Mouse (Mus musculus) midbrain, embryonic 13.5 days (tissue): ENCODE measurements at regions not wholly inside any gene's neighbourhood (a gene's known extent, or its start where the extent isn't known, plus 50 kb on each side); places are given as distances from the start of the nearest gene placed in this dataset.
A peak's percentile ranks its signal among the peaks of the same experiment; 100 is the strongest.
"Not testable (repeated sequence)": the region's sequence is repeated elsewhere in the genome, so short reads cannot be mapped to it uniquely, and the experiment has no call there.

Experiments
- ATAC-seq: fragments of 200-750 bp; cut with Nextera tagmentation; 2 replicates; pipeline ENCODE4 v1.8.0; 2017; ENCODE audit warnings: mild to moderate bottlenecking, moderate TSS enrichment, moderate library complexity
- H3K27ac ChIP-seq: fragments of 300-500 bp; sonication (generic); 2 replicates; pipeline ENCODE4 v1.5.1; 2015; ENCODE audit warnings: inconsistent platforms, mild to moderate bottlenecking, moderate library complexity
- H3K27me3 ChIP-seq: fragments of 300-500 bp; sonication (generic); 2 replicates; pipeline ENCODE4 v1.6.1; 2015; ENCODE audit warnings: mild to moderate bottlenecking, inconsistent platforms
- H3K36me3 ChIP-seq: fragments of 300-500 bp; sonication (generic); 2 replicates; pipeline ENCODE4 v1.6.1; 2015; ENCODE audit warnings: mild to moderate bottlenecking, inconsistent platforms
- H3K4me1 ChIP-seq: fragments of 300-500 bp; sonication (generic); replicated peaks from 2 replicates; pipeline ENCODE4 v1.6.1; 2015; ENCODE audit warnings: inconsistent platforms
- H3K4me2 ChIP-seq: fragments of 300-500 bp; sonication (generic); replicated peaks from 2 replicates; pipeline ENCODE4 v1.6.1; 2015; ENCODE audit warnings: moderate library complexity, mild to moderate bottlenecking, inconsistent platforms
- H3K4me3 ChIP-seq: fragments of 300-500 bp; sonication (generic); replicated peaks from 2 replicates; pipeline ENCODE4 v1.5.1; 2015; ENCODE audit warnings: mild to moderate bottlenecking, inconsistent platforms
- H3K9ac ChIP-seq: fragments of 300-500 bp; sonication (generic); replicated peaks from 2 replicates; pipeline ENCODE4 v1.6.1; 2015; ENCODE audit warnings: mild to moderate bottlenecking, inconsistent platforms
- H3K9me3 ChIP-seq: fragments of 300-500 bp; sonication (generic); 2 replicates; pipeline ENCODE4 v1.6.1; 2016; ENCODE audit warnings: mild to moderate bottlenecking, inconsistent platforms
- WGBS: fragments of 180-500 bp; shearing (Covaris S2); methylation state at CpG from one replicate; pipeline ENCODE4 v1.1.7; 2015; 5-methylcytosine and 5-hydroxymethylcytosine counted together

- H3K9ac ChIP-seq, result no peak overlapping the region
- no peaks in the 10 kb centered on the region for H3K27me3 ChIP-seq
- ATAC-seq, result no peak
- no peak overlapping the region for H3K27ac ChIP-seq
- H3K4me1 ChIP-seq, result 0 out of 2 replicates have a peak, but pooled peaks cover 2% of the 10 kb centered on the region
- H3K4me3 ChIP-seq, result no peak overlapping the region
- H3K4me2 ChIP-seq, result no peak overlapping the region
- H3K36me3 ChIP-seq, result no peaks in the 10 kb centered on the region
- H3K9me3 ChIP-seq, result no peaks in the 10 kb centered on the region
These were observed 547.7 kb upstream of the Zfp960 start for GRCm38 (mm10) chr17:16516173-16516572.

GRCm38 (mm10) chr17:16493951-16494350 is 570.0 kb upstream of the Zfp960 start:
- Histone ChIP-seq H3K4me2 (no peak overlapping the region), H3K9me3 (no peaks in the 10 kb centered on the region), H3K4me1 (no peaks in the 10 kb centered on the region), H3K36me3 (no peaks in the 10 kb centered on the region), H3K4me3 (no peak overlapping the region), H3K27ac (no peak overlapping the region), H3K9ac (no peak overlapping the region), H3K27me3 (no peaks in the 10 kb centered on the region)
- WGBS, result 41% methylated on average over 5 of the region's 5 CpGs
- peak; percentile 80 for ATAC-seq

DNA sequence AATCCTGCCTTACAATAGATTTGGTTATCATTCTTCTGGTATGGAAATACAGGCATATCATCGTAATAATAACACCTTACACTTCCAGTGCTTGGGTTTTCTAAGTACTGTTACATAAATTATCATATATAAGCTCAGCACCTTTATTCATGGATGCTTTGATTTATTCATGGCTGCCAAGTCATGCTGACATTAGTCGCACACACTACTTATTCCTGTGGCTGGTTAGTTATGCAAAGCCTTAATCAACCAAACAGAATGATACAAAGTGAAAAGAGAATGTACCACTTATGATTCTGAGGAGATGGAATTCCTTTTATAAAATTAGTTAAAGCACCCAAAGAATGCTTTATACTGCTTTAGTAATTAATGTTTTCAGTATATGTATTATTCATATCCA is 570.4 kb upstream of the Zfp960 start:
- H3K4me2 ChIP-seq, result no peak overlapping the region
- no peak overlapping the region for H3K9ac ChIP-seq
- no peaks in the 10 kb centered on the region for H3K9me3 ChIP-seq
- H3K36me3 ChIP-seq, result no peaks in the 10 kb centered on the region
- H3K4me1 ChIP-seq, result no peaks in the 10 kb centered on the region
- H3K27me3 ChIP-seq, result no peaks in the 10 kb centered on the region
- ATAC-seq, result peak; percentile 90
- 24% methylated on average over 2 of the region's 2 CpGs for WGBS
- H3K4me3 ChIP-seq, result no peak overlapping the region
- no peak overlapping the region for H3K27ac ChIP-seq

- 89% methylated on average over 4 of the region's 4 CpGs for WGBS
- no peaks in the 10 kb centered on the region for H3K4me1 ChIP-seq
- H3K27ac ChIP-seq, result no peak overlapping the region
- no peak overlapping the region for H3K4me2 ChIP-seq
- H3K27me3 ChIP-seq, result no peaks in the 10 kb centered on the region
- no peak overlapping the region for H3K9ac ChIP-seq
- H3K4me3 ChIP-seq, result no peak overlapping the region
- H3K9me3 ChIP-seq, result no peaks in the 10 kb centered on the region
- ATAC-seq, result no peak
- H3K36me3 ChIP-seq, result no peaks in the 10 kb centered on the region
These were observed 571.4 kb upstream of the Zfp960 start for GRCm38 (mm10) chr17:16492551-16492950.

DNA sequence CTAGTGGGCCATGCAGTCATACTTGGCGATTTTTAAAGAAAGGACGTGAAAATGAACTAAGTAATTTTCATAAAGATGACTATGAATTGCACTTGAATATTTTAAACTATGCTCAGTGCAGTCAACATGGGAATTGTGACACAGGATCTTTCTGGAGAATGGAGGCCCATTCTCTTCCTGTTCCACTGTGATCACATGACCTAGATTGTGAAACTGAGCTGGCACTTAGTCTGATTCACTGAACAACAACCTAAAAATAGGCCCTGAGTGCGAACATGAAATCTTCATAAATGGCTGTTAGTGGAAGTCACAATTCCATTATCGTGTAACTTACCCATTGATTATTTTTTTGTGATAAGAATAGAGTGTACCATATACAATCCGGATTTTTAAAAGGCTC is 577.6 kb upstream of the Zfp960 start:
- Histone ChIP-seq H3K4me3 (no peak overlapping the region), H3K36me3 (no peaks in the 10 kb centered on the region), H3K9ac (no peak overlapping the region), H3K27ac (no peak overlapping the region), H3K4me2 (no peak overlapping the region), H3K9me3 (no peaks in the 10 kb centered on the region), H3K27me3 (no peaks in the 10 kb centered on the region), H3K4me1 (no peaks in the 10 kb centered on the region)
- no peak for ATAC-seq
- WGBS, result 88% methylated on average over 5 of the region's 5 CpGs

GRCm38 (mm10) chr17:16483976-16484375 is 579.9 kb upstream of the Zfp960 start:
- no peak overlapping the region for H3K27ac ChIP-seq
- no peak overlapping the region for H3K4me2 ChIP-seq
- 80% methylated on average over 2 of the region's 2 CpGs for whole genome bisulfite sequencing
- H3K9ac ChIP-seq, result no peak overlapping the region
- no peaks in the 10 kb centered on the region for H3K4me1 ChIP-seq
- no peak for ATAC-seq
- H3K36me3 ChIP-seq, result no peaks in the 10 kb centered on the region
- H3K4me3 ChIP-seq, result no peak overlapping the region
- H3K27me3 ChIP-seq, result no peaks in the 10 kb centered on the region
- no peaks in the 10 kb centered on the region for H3K9me3 ChIP-seq

GRCm38 (mm10) chr17:16481722-16482121 is 582.2 kb upstream of the Zfp960 start:
- Histone ChIP-seq H3K4me1 (no peaks in the 10 kb centered on the region), H3K9ac (no peak overlapping the region), H3K36me3 (no peaks in the 10 kb centered on the region), H3K9me3 (no peaks in the 10 kb centered on the region), H3K4me3 (no peak overlapping the region), H3K27me3 (no peaks in the 10 kb centered on the region), H3K27ac (no peak overlapping the region), H3K4me2 (no peak overlapping the region)
- no peak for ATAC-seq
- 91% methylated on average over 3 of the region's 3 CpGs for WGBS

- H3K27ac ChIP-seq, result no peak overlapping the region
- H3K27me3 ChIP-seq, result no peaks in the 10 kb centered on the region
- WGBS, result 67% methylated on average over 1 of the region's 1 CpGs
- H3K4me2 ChIP-seq, result no peak overlapping the region
- no peaks in the 10 kb centered on the region for H3K4me1 ChIP-seq
- ATAC-seq, result no peak
- no peaks in the 10 kb centered on the region for H3K36me3 ChIP-seq
- H3K9me3 ChIP-seq, result no peaks in the 10 kb centered on the region
- no peak overlapping the region for H3K9ac ChIP-seq
- no peak overlapping the region for H3K4me3 ChIP-seq
These were observed 583.3 kb upstream of the Zfp960 start for GRCm38 (mm10) chr17:16480579-16480978.

DNA sequence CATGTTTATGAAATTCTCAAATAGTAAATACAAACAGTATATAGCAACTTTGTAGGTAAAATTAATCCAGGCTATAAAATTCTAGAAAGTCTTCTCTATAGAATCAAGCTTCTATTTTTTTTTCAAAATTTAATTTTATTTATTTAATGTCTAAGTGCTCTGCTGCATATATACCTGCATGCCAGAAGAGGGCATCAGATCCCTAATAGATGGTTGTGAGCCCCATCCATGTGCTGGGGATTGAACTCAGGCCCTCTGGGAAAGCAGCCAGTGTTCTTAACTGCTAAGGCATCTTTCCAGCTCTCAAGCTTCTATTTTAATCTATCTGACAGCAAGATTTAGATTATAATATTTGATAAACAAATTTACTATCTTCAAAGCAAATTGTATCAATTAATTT is 602.7 kb upstream of the Zfp960 start:
- Histone ChIP-seq H3K4me3 (no peak overlapping the region), H3K4me1 (no peaks in the 10 kb centered on the region), H3K4me2 (no peak overlapping the region), H3K36me3 (no peaks in the 10 kb centered on the region), H3K27me3 (no peaks in the 10 kb centered on the region), H3K9me3 (no peaks in the 10 kb centered on the region), H3K27ac (no peak overlapping the region), H3K9ac (no peak overlapping the region)
- ATAC-seq, result no peak

GRCm38 (mm10) chr17:16453098-16453497 is 610.8 kb upstream of the Zfp960 start:
- Histone ChIP-seq H3K9ac (no peak overlapping the region), H3K4me3 (no peak overlapping the region), H3K9me3 (no peaks in the 10 kb centered on the region), H3K36me3 (no peaks in the 10 kb centered on the region), H3K4me1 (no peaks in the 10 kb centered on the region), H3K27ac (no peak overlapping the region), H3K4me2 (no peak overlapping the region), H3K27me3 (no peaks in the 10 kb centered on the region)
- WGBS, result 29% methylated on average over 3 of the region's 3 CpGs
- peak; percentile 27; the same call in 1 of the 2 replicates for ATAC-seq

GRCm38 (mm10) chr17:16444562-16444961 is 613.7 kb upstream of the Rgmb start:
- ATAC-seq, result 0 out of 2 replicates have a peak, but pooled peaks have one; percentile 40
- no peaks in the 10 kb centered on the region for H3K36me3 ChIP-seq
- H3K9me3 ChIP-seq, result no peaks in the 10 kb centered on the region
- H3K4me3 ChIP-seq, result no peak overlapping the region
- H3K27ac ChIP-seq, result no peak overlapping the region
- no peaks in the 10 kb centered on the region for H3K27me3 ChIP-seq
- no peak overlapping the region for H3K9ac ChIP-seq
- no peak overlapping the region for H3K4me2 ChIP-seq
- WGBS, result 73% methylated on average over 3 of the region's 3 CpGs
- no peaks in the 10 kb centered on the region for H3K4me1 ChIP-seq

DNA sequence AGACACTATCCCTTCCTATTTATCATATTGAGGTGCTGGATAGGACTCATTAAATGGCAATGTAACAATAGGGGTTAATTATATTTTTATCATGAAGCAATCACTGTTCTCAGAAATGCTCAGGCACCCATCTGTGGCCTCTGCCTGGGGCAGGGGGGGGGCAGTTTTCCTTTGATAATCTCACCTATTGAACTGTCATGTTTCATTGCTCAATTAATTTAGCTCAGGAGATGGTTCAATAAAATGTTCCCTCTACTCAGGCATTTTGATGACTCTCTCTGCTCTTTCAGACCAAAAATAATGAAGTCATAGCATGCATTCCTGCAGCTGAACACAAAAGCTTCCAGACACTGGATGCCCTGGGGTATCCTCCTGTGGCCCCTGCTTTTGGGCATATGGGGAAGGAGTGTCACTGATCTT is 564.4 kb upstream of the Rgmb start:
- 0 out of 2 replicates have a peak, but pooled peaks cover 3% of the 10 kb centered on the region for H3K4me1 ChIP-seq
- H3K27ac ChIP-seq, result no peak overlapping the region
- no peak overlapping the region for H3K9ac ChIP-seq
- ATAC-seq, result peak; percentile 80
- no peak overlapping the region for H3K4me2 ChIP-seq
- H3K36me3 ChIP-seq, result no peaks in the 10 kb centered on the region
- H3K27me3 ChIP-seq, result no peaks in the 10 kb centered on the region
- no peaks in the 10 kb centered on the region for H3K9me3 ChIP-seq
- no peak overlapping the region for H3K4me3 ChIP-seq

DNA sequence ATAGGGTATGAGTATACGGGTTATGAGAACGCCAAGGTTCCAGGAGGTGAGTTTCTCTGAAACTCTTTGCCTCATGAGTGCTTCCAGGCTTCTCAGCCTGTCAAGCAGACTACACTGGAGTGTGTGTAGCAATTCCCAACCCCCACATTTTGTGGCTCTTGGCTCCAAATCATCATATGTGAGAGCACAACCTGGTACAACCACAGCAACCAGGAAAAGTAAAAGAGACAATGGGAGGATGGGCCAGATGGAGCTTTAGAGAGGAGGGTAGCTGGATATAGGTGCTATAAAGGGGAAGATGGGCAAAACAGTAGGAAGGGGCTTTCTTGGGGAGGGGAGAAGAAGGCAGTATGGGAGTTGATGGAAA is 544.0 kb upstream of the Rgmb start:
- not testable (repeated sequence) for H3K36me3 ChIP-seq, H3K4me1 ChIP-seq, H3K27me3 ChIP-seq, ATAC-seq, H3K9me3 ChIP-seq, H3K27ac ChIP-seq, H3K4me2 ChIP-seq, H3K4me3 ChIP-seq, H3K9ac ChIP-seq
- 96% methylated on average over 2 of the region's 2 CpGs for WGBS
